Mouse (Mus musculus): Measurements from ENCODE around the gene Gapt.

Gene Gapt

DNA sequence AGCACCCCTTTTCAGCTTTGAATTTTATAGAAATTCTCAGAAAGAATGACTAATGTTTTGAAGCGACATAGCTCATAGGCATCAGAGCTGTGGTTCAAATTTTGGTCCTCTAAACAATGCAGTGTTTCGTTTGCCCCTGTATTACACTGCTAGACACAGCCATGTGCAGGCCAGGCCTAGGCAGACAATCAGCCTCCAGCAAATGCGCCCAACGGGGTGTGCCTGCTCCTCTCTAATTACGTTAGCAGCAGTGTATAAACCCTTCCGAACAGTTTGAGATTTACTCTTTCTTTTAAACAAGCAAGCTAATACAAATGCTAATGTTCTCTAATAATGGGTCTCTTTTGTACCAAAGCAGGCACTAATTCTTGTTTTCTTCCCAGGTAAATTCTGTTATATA lies 14.4 kb downstream of the Gapt start:
- no peak for DNase-seq

DNA sequence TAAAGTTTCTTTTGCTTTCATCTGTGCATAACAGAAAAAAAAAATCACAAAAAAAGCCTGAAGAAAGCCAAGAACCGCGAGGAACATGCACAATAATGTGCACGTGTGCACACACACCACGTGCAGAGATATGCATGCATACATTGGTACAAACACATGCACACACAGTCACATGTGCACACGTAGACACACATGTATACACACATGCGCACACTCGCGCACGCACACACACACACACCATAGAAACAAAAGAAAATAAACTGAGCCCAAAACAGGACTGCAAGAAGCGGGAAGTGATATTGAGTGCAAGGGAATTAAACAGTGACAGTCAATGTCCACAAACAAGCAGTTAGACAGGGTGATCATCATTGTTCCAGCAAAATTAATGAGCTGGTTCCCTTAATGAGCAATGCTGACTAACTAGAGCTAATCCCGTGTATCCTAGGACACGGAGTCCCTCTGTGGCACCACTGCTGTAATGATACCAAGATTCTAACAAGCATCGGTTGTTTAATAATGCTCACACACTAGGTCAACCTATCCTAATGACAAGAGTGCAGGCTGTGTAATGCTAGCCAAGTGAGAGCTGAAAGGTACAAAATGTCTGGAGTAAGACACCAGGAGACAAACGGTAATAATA lies 23.9 kb downstream of the Gapt start:
- no peak for DNase-seq

DNA sequence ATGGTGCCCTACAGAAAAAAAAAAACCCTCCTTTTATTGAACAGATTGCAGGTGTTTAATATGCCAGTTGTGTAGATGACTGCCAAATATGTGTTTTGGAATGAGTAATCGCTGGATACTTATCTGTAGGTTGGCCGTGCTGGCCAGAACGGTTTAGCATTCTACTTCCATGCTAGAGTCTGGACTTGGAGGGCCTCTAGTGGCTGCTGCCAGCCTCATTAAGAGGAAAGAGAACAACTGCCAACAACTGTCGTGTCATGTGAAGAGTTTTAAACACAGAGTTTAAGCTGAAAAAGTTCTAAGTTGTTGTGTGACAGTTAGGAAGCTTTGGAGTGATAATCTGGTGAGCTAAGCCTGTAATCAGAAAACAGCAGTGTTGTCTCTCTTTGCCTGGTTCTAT lies 38.3 kb downstream of the Gapt start:
- DNase-seq = no peak

DNA sequence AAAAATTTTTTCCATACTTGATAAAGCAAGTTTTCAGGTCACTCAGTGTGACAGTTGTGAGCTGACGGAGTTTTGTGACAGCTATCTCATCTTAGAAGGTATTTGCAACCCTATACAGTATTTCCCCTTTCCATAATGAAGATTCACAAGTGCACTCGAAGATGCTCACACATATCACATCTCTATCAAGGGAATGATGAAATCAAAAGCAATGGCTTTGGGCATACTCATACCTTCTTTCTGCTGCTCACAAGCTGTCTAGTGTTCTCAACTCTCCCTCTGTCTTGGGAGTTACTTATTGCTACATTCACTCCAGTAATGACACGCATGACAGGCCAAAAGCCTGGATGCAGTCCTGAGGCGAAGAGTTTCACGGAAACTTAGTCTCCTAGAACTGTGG lies 49.8 kb downstream of the Gapt start:
- DNase-seq = no peak

Measured in kidney, postnatal 25 days (tissue).